ENCODE assay signal across 9 mouse cellular contexts in the genomic region with DNA sequence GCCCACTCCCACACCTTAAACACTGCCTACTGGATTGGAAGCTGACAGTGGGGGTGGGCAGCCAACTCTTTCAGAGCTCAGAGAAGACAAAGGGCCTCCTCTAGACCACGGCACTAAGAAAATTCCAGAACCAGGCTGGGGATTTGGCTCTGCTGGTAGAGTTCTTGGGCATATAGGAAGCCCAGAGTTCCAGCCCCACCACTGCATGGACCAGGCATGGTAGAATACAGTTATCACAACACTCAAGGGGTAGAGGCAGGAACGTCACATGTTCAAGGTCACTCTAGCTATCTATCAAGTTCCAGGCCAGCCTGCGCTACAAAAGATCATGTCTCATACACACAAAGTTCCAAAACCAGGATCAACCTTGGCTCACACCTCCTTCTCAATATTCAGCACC. TPM values are rescaled to one million over a fixed set of nuclear protein-coding genes. Genes with fewer than 3 reads are reported as not detected.
DNase-seq lines count a peak whose midpoint lies in the region; ATAC-seq and TF ChIP-seq lines count a peak whose summit lies in the region.
"Had no signal": no experiment of that assay in that cellular context is flagged by ENCODE, and none has a peak within 500 bp of the region (broad histone marks: within the 10 kb centered on the region; RNA-seq: fewer than 3 reads in every experiment).

No protein-coding gene starts in this region.

- H3K27me3 ChIP-seq in heart, embryonic 13.5 days (replicated peaks) = no peaks in the 10 kb centered on the region
- H3K27me3 ChIP-seq in hindbrain, embryonic 14.5 days (ENCODE audit: control insufficient read depth, insufficient read depth, low read length) = no peaks in the 10 kb centered on the region
- H3K27me3 ChIP-seq in midbrain, embryonic 13.5 days = peaks cover 18% of the 10 kb centered on the region

- H3K36me3 ChIP-seq in heart, embryonic 13.5 days = peaks cover 22% of the 10 kb centered on the region
- H3K36me3 ChIP-seq in hindbrain, embryonic 14.5 days (replicated peaks; ENCODE audit: control insufficient read depth, insufficient read depth) = no peaks in the 10 kb centered on the region
- H3K36me3 ChIP-seq in midbrain, embryonic 13.5 days = no peaks in the 10 kb centered on the region

- intact Hi-C loops in left cerebral cortex, postnatal 10 days (cut with DNase I) = no loop called here

- peak overlapping the region; percentile 87 for H3K4me2 ChIP-seq in heart, embryonic 13.5 days
- peak overlapping the region; percentile 70 for H3K4me2 ChIP-seq in hindbrain, embryonic 14.5 days (replicated peaks)
- peak overlapping the region; percentile 83 for H3K4me2 ChIP-seq in midbrain, embryonic 13.5 days (replicated peaks)

- no peak for TF ChIP-seq POLR2A in cortical plate, adult 2 months (IDR thresholded peaks at IDR 0.05; ENCODE audit: extremely low read depth, insufficient read depth, low read length)

- peak overlapping the region; percentile 91 for H3K9ac ChIP-seq in heart, embryonic 13.5 days
- peak overlapping the region; percentile 78; the same call in 1 of the 2 replicates for H3K9ac ChIP-seq in hindbrain, embryonic 14.5 days
- no peak overlapping the region for H3K9ac ChIP-seq in midbrain, embryonic 13.5 days (replicated peaks)

- H3K27ac ChIP-seq in heart, embryonic 13.5 days (replicated peaks) = peak overlapping the region; percentile 93
- H3K27ac ChIP-seq in cortical plate, adult 2 months (ENCODE audit: insufficient read depth, low read length) = no peak overlapping the region
- no peak overlapping the region for H3K27ac ChIP-seq in hindbrain, embryonic 14.5 days
- H3K27ac ChIP-seq in midbrain, embryonic 13.5 days = no peak overlapping the region

- ATAC-seq in heart, embryonic 13.5 days (ENCODE audit: extremely low read depth, insufficient number of reproducible peaks, low FRiP score, low TSS enrichment) = no peak
- ATAC-seq in hindbrain, embryonic 14.5 days (ENCODE audit: low FRiP score) = no peak
- no peak for ATAC-seq in midbrain, embryonic 13.5 days

- peaks cover 68% of the 10 kb centered on the region for H3K4me1 ChIP-seq in heart, embryonic 13.5 days
- H3K4me1 ChIP-seq in cortical plate, adult 2 months (ENCODE audit: control insufficient read depth, insufficient read depth, low read length) = peaks cover 9% of the 10 kb centered on the region; the same call in 1 of the 2 replicates
- peaks cover 20% of the 10 kb centered on the region for H3K4me1 ChIP-seq in hindbrain, embryonic 14.5 days (replicated peaks; ENCODE audit: control insufficient read depth, insufficient read depth, low read length)
- H3K4me1 ChIP-seq in midbrain, embryonic 13.5 days (replicated peaks) = peaks cover 25% of the 10 kb centered on the region

- peak overlapping the region; percentile 85 for H3K4me3 ChIP-seq in heart, embryonic 13.5 days
- peak overlapping the region; percentile 72; the same call in 1 of the 2 replicates for H3K4me3 ChIP-seq in cortical plate, adult 2 months (ENCODE audit: insufficient read depth, low read length)
- peak overlapping the region; percentile 73 for H3K4me3 ChIP-seq in hindbrain, embryonic 14.5 days (replicated peaks; ENCODE audit: low read length)
- peak overlapping the region; percentile 74 for H3K4me3 ChIP-seq in midbrain, embryonic 13.5 days (replicated peaks)

- no peaks in the 10 kb centered on the region for H3K9me3 ChIP-seq in heart, embryonic 13.5 days
- H3K9me3 ChIP-seq in hindbrain, embryonic 14.5 days (ENCODE audit: control insufficient read depth, low read length) = 0 out of 2 replicates have a peak, but pooled peaks cover 3% of the 10 kb centered on the region
- H3K9me3 ChIP-seq in midbrain, embryonic 13.5 days = no peaks in the 10 kb centered on the region

- DNase-seq in heart, adult 8-10 months (ENCODE audit: low spot score) = no peak
- no peak for DNase-seq in hindbrain, embryonic 14.5 days (ENCODE audit: low spot score)
- DNase-seq in ovary, postnatal 10 days (ENCODE audit: low spot score) = no peak
- DNase-seq in left cerebral cortex, postnatal 10 days (ENCODE audit: extremely low spot score in 1 of 2, low spot score in 2 of 2) = no peak
- DNase-seq in right cerebral cortex, adult 2 months (ENCODE audit: low spot score in 2 of 2) = no peak
- DNase-seq: cerebellum, adult 11 months had no signal

- WGBS in heart, embryonic 13.5 days = 24% methylated on average over 3 of the region's 3 CpGs
- 81% methylated on average over 3 of the region's 3 CpGs for WGBS in hindbrain, embryonic 14.5 days
- 83% methylated on average over 3 of the region's 3 CpGs for WGBS in midbrain, embryonic 13.5 days

- no peak for TF ChIP-seq CTCF in cortical plate, adult 2 months (IDR thresholded peaks at IDR 0.05; ENCODE audit: extremely low read depth, insufficient read depth, low read length)

RNA-seq across cellular contexts. Expression of gene Ralb, which starts 1.4 kb away (rescaled TPM):
- 154 and 158 TPM in 2 replicates for polyA plus RNA-seq in heart, embryonic 13.5 days (2015; fragmentation: Nextera tagmentation; extraction: Ambion mirVana)
- 10 to 100 TPM; 22.7 to 29.9 (median 27.2) TPM for total RNA-seq in heart, adult 8-10 months (2022)
- polyA plus RNA-seq in cortical plate, adult 2 months (2012; rRNA removed) = 20.8 and 21.1 TPM in 2 replicates
- 57.5 and 62.5 TPM in 2 replicates for polyA plus RNA-seq in hindbrain, embryonic 14.5 days (2014; fragmentation: Nextera tagmentation; extraction: Ambion mirVana)
- 56.3 and 58.7 TPM in 2 replicates for polyA plus RNA-seq in midbrain, embryonic 13.5 days (2015; fragmentation: Nextera tagmentation; extraction: Ambion mirVana)
- 10 to 100 TPM; 32.3 to 33.9 TPM for total RNA-seq in left cerebral cortex, postnatal 10 days (2021)

RNA-seq across cellular contexts. Expression of gene Tmem185b, which starts 22.8 kb away (rescaled TPM):
- 22.1 and 24.2 TPM in 2 replicates for polyA plus RNA-seq in heart, embryonic 13.5 days (2015; fragmentation: Nextera tagmentation; extraction: Ambion mirVana)
- 10 to 100 TPM; 11.5 to 13.9 (median 11.8) TPM for total RNA-seq in heart, adult 8-10 months (2022)
- polyA plus RNA-seq in cortical plate, adult 2 months (2012; rRNA removed) = 10.7 and 11.0 TPM in 2 replicates
- 17.8 and 20.8 TPM in 2 replicates for polyA plus RNA-seq in hindbrain, embryonic 14.5 days (2014; fragmentation: Nextera tagmentation; extraction: Ambion mirVana)
- 18.6 and 23.0 TPM in 2 replicates for polyA plus RNA-seq in midbrain, embryonic 13.5 days (2015; fragmentation: Nextera tagmentation; extraction: Ambion mirVana)
- total RNA-seq in left cerebral cortex, postnatal 10 days (2021) = 10 to 100 TPM; 10.1 to 12.4 TPM
